Mouse (Mus musculus): Measurements from ENCODE around the gene Pla2g15.

DNA sequence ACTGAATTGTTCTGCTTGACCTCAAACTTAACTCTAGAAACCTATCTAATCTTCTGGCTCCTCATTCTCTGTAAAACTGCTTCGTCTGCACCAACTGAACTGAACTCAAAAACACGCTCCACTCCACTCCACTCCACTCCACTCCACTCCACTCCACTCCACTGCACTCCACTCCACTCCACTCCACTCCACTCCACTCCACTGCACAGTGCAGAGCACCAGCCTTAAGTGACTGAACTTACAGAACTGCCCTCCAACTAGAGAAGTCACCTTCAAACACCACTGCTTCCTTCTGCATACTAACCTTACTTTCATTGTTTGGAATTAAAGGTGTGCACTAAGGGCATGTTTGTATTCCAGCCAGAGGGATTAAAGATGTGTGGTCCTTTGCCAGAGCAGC, 38.2 kb upstream of the Pla2g15 start:
- no peak for TF ChIP-seq CTCF (IDR thresholded peaks at IDR 0.05; ENCODE audit: low read depth)
- no peak for TF ChIP-seq EP300 (optimal IDR thresholded peaks at IDR 0.05)

Measured in stomach, postnatal 0 days (tissue).